Mouse (Mus musculus) thymus, adult 2 months (tissue): ENCODE data around the gene Rae1.

Experiments
- CTCF ChIP-seq: fragments of 200-500 bp; IDR thresholded peaks from 2 replicates; pipeline ENCODE4 v1.5.1; 2012; ENCODE audit warnings: mild to moderate bottlenecking, control low read depth, low read length, moderate library complexity, borderline replicate concordance; ENCODE audit not compliant: control insufficient read depth, poor library complexity, insufficient read depth; ENCODE audit errors: extremely low read depth
- POLR2A ChIP-seq: fragments of 200-500 bp; IDR thresholded peaks from 2 replicates; pipeline ENCODE4 v1.6.1; 2012; ENCODE audit warnings: mild to moderate bottlenecking, low read length, control low read depth, moderate library complexity; ENCODE audit not compliant: control insufficient read depth, poor library complexity, insufficient read depth; ENCODE audit errors: extremely low read depth

DNA sequence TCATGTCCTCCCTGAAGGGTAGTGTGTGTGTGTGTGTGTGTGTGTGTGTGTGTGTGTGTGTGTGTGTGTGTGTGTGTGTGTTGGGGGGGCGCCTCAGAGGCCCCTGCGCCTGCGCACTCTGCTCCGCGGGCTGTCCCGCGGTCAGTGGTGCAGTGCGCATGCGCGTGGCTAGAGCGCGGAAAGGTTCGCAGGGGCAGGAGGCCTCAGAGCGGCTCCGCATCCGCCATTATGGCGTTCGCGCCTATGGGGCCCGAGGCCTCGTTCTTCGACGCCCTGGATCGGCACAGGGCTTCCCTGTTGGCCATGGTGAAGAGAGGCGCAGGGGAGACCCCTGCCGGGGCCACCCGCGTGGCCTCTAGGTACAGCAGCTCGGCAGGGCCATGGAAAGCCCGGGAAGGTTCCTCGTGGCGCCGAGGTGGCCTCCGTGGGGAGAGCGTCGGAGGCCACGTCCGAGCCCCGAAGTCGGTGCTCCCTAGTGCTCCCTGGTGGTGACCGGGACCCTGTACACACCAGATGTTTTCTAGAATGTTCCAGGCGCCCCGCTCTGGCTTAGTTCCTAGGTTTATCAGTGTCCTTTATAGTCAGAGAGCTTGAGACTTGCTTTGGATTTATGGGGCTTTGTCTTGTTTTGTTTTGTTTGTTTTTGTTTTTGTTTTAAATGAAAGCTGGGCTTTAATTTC lies 20.1 kb upstream of the Rae1 start:
- TF ChIP-seq CTCF (no peak), POLR2A (no peak)
